Mouse (Mus musculus) lung, embryonic 15.5 days (tissue): ENCODE data around the gene Psmd5. TPM values are rescaled to one million over a fixed set of nuclear protein-coding genes. Genes with fewer than 3 reads are reported as not detected.

Experiments
- ATAC-seq: fragments of 200-750 bp; cut with Nextera tagmentation; 2 replicates; pipeline ENCODE4 v1.8.0; 2017; ENCODE audit warnings: moderate number of reproducible peaks, borderline replicate concordance; ENCODE audit not compliant: low FRiP score, low TSS enrichment; ENCODE audit errors: extremely low read depth
- H3K27ac ChIP-seq: fragments of 300-500 bp; sonication (generic); 2 replicates; pipeline ENCODE4 v1.5.1; 2015; ENCODE audit warnings: moderate library complexity, mild to moderate bottlenecking, inconsistent platforms
- H3K27me3 ChIP-seq: fragments of 300-500 bp; sonication (generic); 2 replicates; pipeline ENCODE4 v1.6.1; 2015; ENCODE audit warnings: inconsistent platforms
- H3K36me3 ChIP-seq: fragments of 300-500 bp; sonication (generic); 2 replicates; pipeline ENCODE4 v1.6.1; 2015; ENCODE audit warnings: inconsistent platforms
- H3K4me1 ChIP-seq: fragments of 300-500 bp; sonication (generic); 2 replicates; pipeline ENCODE4 v1.6.1; 2015; ENCODE audit warnings: inconsistent platforms
- H3K4me2 ChIP-seq: fragments of 300-500 bp; sonication (generic); 2 replicates; pipeline ENCODE4 v1.6.1; 2015; ENCODE audit warnings: inconsistent platforms, mild to moderate bottlenecking, moderate library complexity
- H3K4me3 ChIP-seq: fragments of 300-500 bp; sonication (generic); 2 replicates; pipeline ENCODE4 v1.5.1; 2015; ENCODE audit warnings: mild to moderate bottlenecking, inconsistent platforms
- H3K9ac ChIP-seq: fragments of 300-500 bp; sonication (generic); 2 replicates; pipeline ENCODE4 v1.6.1; 2015; ENCODE audit warnings: inconsistent platforms
- H3K9me3 ChIP-seq: fragments of 300-500 bp; sonication (generic); 2 replicates; pipeline ENCODE4 v1.6.1; 2016; ENCODE audit warnings: inconsistent platforms
- WGBS: fragments of 180-500 bp; shearing (Covaris S2); methylation state at CpG from one replicate; pipeline ENCODE4 v1.1.7; 2015; 5-methylcytosine and 5-hydroxymethylcytosine counted together
- polyA plus RNA-seq: library from polyadenylated mRNA; unstranded; fragments of >200 nt; fragmentation: Nextera tagmentation; extraction: Ambion mirVana; gene quantifications from 2 replicates; pipeline ENCODE4 v1.2.1, GENCODE M21; 2015

The Psmd5 gene
- polyA plus RNA-seq, 1 experiment from 2014 or later = 110 TPM

DNA sequence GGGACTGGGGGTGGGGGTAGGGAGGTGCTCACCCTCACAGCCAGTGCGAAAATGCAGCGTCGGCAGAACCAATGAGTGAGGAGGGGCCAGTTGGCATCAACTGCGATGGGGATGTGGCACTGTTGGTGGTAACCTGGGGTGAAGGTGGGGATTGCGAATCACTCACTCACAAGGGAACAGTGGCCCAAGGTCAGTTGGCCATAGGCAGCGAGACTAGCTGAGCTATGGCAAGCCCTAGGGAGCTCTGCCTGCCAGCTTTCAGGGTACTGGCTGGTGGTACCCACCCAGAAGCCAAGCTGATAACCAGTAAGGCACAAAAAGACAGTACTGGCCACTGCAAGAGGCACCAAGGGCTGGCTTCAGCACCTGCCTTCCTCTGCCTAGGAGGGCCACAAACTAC, 31.7 kb upstream of the Psmd5 start:
- ATAC-seq = no peak
- no peaks in the 10 kb centered on the region for H3K9me3 ChIP-seq
- no peak overlapping the region for H3K4me3 ChIP-seq
- 52% methylated on average over 6 of the region's 6 CpGs for WGBS
- no peak overlapping the region for H3K9ac ChIP-seq
- no peak overlapping the region for H3K4me2 ChIP-seq
- peaks cover 21% of the 10 kb centered on the region for H3K4me1 ChIP-seq
- H3K27me3 ChIP-seq = no peaks in the 10 kb centered on the region
- H3K27ac ChIP-seq = no peak overlapping the region
- no peaks in the 10 kb centered on the region; the same call in 1 of the 2 replicates for H3K36me3 ChIP-seq

DNA sequence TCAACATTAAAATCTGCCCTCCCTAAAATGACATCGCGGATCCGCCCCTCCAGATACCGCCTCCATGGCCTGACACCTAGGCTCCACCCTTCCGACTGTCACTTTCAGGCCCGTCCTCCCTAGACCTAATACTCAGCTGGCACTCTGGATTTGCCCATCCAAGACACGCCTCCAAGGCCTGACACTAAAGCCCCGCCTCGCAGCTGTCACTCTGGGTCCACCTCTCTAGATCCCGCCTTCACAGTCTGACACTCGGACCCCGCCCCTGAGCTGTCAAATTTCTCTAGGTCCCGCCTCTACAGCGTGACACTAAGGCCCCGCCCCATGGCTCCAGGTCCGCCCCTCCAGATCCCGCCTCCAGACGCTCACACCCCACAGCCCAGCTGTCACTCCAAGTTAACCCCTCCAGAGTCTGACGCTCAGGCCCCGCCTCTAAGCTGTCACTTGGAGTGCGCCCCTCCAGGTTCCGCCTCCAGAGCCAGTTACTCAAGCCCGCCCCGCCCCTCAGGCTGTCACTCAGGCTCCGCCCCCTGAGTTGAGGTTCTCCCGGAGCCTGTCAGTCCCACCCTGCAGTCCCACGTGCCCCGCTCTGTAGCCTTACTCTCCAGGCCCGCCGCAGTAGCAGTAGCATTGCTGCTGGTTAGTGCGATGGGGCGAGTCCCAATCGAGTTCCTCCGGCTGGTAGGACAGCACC, 30.2 kb upstream of the Psmd5 start:
- no peaks in the 10 kb centered on the region for H3K27me3 ChIP-seq
- H3K9ac ChIP-seq = no peak overlapping the region
- peaks cover 21% of the 10 kb centered on the region for H3K4me1 ChIP-seq
- H3K27ac ChIP-seq = peak overlapping the region; percentile 54
- no peaks in the 10 kb centered on the region; the same call in 1 of the 2 replicates for H3K36me3 ChIP-seq
- no peaks in the 10 kb centered on the region for H3K9me3 ChIP-seq
- WGBS = under 1% methylated on average over 34 of the region's 34 CpGs
- peak overlapping the region; percentile 57 for H3K4me2 ChIP-seq
- peak; percentile 95 for ATAC-seq
- peak overlapping the region; percentile 20 for H3K4me3 ChIP-seq

DNA sequence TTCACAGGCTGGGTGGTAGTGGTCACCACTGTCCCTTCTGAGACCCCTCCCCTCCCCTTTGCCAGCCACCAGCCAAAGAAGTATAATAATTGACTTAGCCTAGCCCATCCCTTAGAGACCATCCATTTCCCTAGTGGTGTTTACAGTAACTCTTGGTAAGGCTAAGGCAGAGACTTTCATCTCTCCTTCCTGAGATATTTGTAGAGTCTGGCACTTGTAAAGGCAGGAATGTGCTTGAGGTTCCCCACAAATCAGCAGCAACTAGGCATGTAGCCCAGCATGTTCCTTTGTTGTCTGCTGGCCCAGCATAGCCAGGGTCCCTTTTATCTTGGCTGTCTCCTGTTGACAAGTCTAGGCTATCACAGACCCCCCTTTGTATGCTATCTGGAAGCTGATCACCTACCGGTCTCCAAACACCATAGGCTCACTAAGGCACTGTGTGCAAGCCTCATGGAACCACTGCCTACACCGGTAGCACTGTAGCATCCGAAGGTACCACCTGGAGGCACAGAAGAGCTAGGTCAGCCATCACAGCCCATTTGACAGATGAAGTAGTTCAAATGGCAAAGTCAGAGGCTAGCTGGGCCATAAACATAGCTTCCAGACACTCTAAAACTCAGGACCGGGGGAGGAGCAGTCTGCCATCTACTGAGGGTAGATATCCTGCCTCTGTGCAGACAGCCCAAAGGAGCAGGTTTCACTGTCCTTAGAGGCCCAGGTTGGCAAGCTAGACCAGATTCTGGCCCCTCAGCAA, 29.1 kb upstream of the Psmd5 start:
- no peak overlapping the region for H3K9ac ChIP-seq

DNA sequence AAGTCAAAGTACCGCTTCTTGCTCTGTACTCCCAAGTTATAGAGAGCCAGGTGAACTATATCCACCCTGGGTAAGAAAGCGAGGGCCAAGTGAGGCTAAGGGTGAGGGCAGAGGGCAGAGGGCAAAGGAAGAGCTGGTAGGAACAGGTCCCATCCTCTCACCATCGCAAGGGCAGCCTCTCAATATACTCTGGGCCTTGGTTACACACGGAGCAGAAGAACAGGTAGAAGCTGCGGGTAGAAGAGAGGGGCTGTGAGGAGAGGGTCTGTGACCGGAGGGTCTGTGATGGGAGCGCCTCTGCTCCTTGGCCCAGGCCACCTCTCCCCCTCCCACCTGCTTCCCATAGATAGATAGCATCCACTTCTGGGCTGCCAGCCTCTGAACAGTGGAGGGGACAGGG, 28.4 kb upstream of the Psmd5 start:
- peaks cover 21% of the 10 kb centered on the region for H3K4me1 ChIP-seq
- no peaks in the 10 kb centered on the region for H3K9me3 ChIP-seq
- H3K27me3 ChIP-seq = no peaks in the 10 kb centered on the region
- H3K4me2 ChIP-seq = no peak overlapping the region
- no peak overlapping the region for H3K4me3 ChIP-seq
- 86% methylated on average over 7 of the region's 7 CpGs for WGBS
- ATAC-seq = no peak
- H3K27ac ChIP-seq = peak overlapping the region; percentile 56
- no peak overlapping the region for H3K9ac ChIP-seq
- no peaks in the 10 kb centered on the region for H3K36me3 ChIP-seq

More for the DNA sequence above, 29.1 kb upstream of the Psmd5 start:
- Histone ChIP-seq H3K27ac (peak overlapping the region; percentile 56), H3K4me2 (no peak overlapping the region), H3K4me1 (peaks cover 21% of the 10 kb centered on the region), H3K36me3 (no peaks in the 10 kb centered on the region), H3K27me3 (no peaks in the 10 kb centered on the region), H3K9me3 (no peaks in the 10 kb centered on the region), H3K4me3 (no peak overlapping the region)
- no peak for ATAC-seq
- WGBS = 53% methylated on average over 4 of the region's 4 CpGs

DNA sequence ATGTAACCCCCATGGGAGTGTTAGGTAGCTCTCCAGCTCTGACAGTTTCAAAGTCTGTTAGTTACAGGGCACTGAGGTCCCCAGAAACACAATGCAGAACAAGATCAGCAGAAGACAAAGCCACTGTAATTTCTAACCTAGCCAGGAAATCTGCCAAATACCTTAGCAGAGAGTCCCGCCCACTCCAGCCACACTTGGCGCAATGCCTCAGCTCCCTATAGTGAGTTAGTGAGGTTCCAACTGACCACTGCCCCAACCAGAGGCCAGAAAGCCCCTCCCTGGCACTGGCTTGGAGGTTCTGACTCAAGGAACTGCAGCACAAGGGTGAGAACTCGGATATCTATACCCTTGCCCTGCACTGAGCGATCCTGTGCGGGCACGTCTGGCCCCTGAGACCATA, 28.0 kb upstream of the Psmd5 start:
- peaks cover 21% of the 10 kb centered on the region for H3K4me1 ChIP-seq
- 78% methylated on average over 6 of the region's 6 CpGs for WGBS
- H3K27me3 ChIP-seq = no peaks in the 10 kb centered on the region
- H3K4me2 ChIP-seq = no peak overlapping the region
- ATAC-seq = no peak
- H3K4me3 ChIP-seq = no peak overlapping the region
- no peaks in the 10 kb centered on the region for H3K9me3 ChIP-seq
- H3K36me3 ChIP-seq = no peaks in the 10 kb centered on the region
- peak overlapping the region; percentile 56 for H3K27ac ChIP-seq
- no peak overlapping the region for H3K9ac ChIP-seq

DNA sequence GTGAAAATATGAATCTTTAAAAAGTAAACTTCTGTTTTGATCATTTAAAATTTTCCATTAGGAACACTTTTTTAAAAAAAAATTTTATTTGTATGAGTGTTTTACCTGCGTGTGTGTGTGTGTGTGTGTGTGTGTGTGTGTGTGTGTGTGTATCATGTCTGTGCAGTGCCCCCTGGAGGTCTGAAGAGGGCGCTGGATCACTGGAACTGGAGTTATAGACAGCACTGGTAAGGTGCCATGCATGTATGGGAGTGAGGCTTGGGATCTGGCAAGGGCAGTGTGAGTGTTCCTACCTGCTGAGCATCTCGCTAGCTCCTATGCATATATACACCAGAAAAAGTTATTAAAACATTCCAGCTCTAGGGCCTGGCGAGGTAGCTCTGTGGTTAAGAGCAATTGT, 27.0 kb upstream of the Psmd5 start:
- H3K9ac ChIP-seq = no peak overlapping the region
- no peak overlapping the region for H3K4me3 ChIP-seq
- no peaks in the 10 kb centered on the region for H3K36me3 ChIP-seq
- no peaks in the 10 kb centered on the region for H3K27me3 ChIP-seq
- H3K4me1 ChIP-seq = peaks cover 21% of the 10 kb centered on the region
- 80% methylated on average over 4 of the region's 4 CpGs for WGBS
- H3K4me2 ChIP-seq = no peak overlapping the region
- no peak overlapping the region for H3K27ac ChIP-seq
- H3K9me3 ChIP-seq = no peaks in the 10 kb centered on the region
- no peak for ATAC-seq

DNA sequence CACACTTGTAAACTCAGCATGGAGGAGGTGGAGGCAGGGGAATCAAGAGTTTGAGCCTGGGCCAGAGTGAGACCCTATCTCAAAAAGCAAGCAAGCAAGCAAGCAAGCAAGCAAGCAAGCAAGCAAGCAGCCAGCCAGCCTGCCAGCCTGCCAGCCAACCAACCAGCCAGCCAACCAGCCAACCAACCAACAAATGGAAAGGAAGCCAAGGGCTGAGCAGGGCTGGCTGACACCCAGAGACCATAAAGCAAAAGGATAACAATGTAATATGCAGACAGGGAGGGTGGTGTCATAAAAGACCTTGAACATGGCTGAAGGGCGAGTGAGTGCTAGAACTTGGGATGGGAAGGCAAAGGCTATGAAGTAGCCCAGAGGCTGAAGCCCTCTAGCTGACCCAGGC, 25.6 kb upstream of the Psmd5 start:
- H3K9me3 ChIP-seq = no peaks in the 10 kb centered on the region
- no peak overlapping the region for H3K4me2 ChIP-seq
- no peak overlapping the region for H3K9ac ChIP-seq
- peaks cover 21% of the 10 kb centered on the region for H3K4me1 ChIP-seq
- WGBS = 76% methylated on average over 1 of the region's 1 CpGs
- no peak overlapping the region for H3K27ac ChIP-seq
- H3K27me3 ChIP-seq = no peaks in the 10 kb centered on the region
- no peak for ATAC-seq
- H3K4me3 ChIP-seq = no peak overlapping the region
- H3K36me3 ChIP-seq = no peaks in the 10 kb centered on the region

DNA sequence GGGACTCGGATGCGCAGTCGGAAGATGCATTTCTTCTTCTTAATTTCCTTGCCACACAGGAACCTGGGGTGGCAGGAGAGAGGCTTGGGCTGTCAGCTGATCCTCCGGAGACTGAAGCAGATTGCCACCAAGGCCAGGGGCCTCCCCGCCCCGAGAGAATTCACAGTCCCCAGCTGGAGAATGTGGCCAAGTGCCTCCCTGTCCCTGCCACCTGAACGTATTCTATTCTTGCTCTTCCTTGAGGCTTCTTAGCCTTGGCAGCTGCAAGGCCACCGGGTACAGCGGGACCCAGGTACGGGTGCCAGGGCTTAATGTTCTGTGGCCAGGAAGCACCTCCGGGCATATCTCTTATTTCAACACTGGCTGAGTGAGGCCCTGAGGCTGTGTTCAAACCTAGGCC, 24.9 kb upstream of the Psmd5 start:
- 80% methylated on average over 11 of the region's 11 CpGs for WGBS
- H3K9ac ChIP-seq = no peak overlapping the region
- H3K9me3 ChIP-seq = no peaks in the 10 kb centered on the region
- peaks cover 21% of the 10 kb centered on the region for H3K4me1 ChIP-seq
- ATAC-seq = no peak
- no peaks in the 10 kb centered on the region for H3K36me3 ChIP-seq
- H3K4me3 ChIP-seq = no peak overlapping the region
- H3K4me2 ChIP-seq = no peak overlapping the region
- no peaks in the 10 kb centered on the region for H3K27me3 ChIP-seq
- H3K27ac ChIP-seq = no peak overlapping the region

DNA sequence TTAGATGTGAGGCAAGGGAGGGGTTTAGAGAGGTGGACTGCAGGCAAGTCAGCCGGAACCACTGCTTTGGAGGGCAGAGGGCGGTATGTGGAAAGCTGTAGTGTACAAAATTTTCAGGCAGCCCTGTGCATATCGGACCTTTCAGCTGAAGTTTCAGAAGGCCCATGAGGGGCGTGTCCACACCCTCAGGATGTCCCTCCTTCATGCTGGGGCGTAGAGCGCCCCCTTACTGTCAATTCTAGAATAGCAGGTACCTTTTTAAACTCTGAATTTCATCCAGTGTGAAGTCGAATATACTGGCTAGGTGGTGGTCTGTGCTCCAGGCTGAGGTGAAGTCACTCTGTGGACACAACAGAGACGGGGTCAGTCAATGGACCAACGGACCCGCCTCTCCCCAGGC, 23.1 kb upstream of the Psmd5 start:
- no peak overlapping the region for H3K4me2 ChIP-seq
- H3K9ac ChIP-seq = no peak overlapping the region
- 18% methylated on average over 10 of the region's 10 CpGs for WGBS
- H3K9me3 ChIP-seq = no peaks in the 10 kb centered on the region
- H3K27ac ChIP-seq = no peak overlapping the region
- H3K4me3 ChIP-seq = no peak overlapping the region
- no peak for ATAC-seq
- peaks cover 4% of the 10 kb centered on the region for H3K4me1 ChIP-seq
- no peaks in the 10 kb centered on the region for H3K27me3 ChIP-seq
- H3K36me3 ChIP-seq = no peaks in the 10 kb centered on the region

DNA sequence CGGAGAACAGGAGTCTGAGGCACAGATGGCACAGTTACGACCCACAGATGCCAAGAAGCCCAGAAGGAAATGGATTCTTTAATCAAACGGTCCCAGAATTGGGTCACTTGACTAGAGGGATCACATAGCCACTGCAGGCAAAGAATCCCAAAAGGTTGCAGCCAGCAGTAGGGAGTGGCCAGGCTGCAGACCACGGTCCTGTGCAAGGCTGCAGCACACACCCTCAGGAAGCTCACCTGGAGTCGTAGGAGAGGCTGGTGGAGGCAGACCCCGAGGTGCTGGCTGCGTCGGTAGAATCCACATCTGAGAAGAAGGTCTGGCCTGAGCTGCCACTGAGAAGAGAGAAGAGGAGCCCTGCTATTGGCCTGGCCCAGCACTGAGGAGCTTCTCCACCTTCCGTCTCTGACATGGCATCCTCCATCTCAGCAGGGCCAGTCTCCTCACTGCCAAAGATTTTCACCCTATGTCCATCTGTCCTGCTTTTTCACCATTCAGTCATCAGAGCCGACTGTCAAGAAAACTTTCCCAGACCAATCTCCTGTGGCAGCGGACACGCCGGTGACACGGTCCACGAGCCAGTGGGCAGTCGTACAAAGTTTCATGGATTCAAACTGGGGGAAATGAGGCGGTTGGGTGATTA, 22.2 kb upstream of the Psmd5 start:
- Histone ChIP-seq H3K27ac (no peak overlapping the region), H3K36me3 (no peaks in the 10 kb centered on the region), H3K4me2 (no peak overlapping the region), H3K9me3 (no peaks in the 10 kb centered on the region), H3K27me3 (no peaks in the 10 kb centered on the region), H3K4me3 (no peak overlapping the region), H3K4me1 (no peaks in the 10 kb centered on the region), H3K9ac (no peak overlapping the region)
- 82% methylated on average over 17 of the region's 17 CpGs for WGBS
- no peak for ATAC-seq

DNA sequence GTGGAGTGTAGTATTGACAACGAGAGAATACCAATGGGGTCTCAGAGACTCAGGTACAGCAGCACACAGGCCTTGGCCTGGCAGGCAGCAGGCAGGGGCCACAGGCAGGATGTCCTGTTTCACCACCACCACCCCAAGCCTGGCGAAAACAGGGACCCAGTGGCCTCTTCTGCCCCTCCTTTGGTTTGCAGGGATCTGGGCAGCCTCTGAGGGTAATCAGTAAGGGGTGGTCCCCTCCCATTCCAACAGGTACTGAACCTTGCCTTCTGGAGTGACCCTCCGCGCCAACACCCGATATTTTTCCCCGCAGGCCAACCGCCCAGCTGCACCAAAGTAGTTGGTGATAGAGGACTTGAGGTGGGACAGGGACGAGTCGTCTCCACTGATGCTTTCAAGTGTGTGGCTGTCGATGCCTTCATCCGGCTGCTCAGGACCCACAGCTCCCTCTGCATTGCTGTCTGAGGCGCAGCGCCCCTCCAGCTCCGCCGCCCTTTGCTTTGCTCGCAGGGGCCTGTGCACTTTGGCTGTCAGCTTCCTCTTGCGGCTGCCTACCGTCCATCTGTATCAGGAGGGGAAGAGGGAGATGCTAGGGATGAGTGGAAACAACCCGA, 20.8 kb upstream of the Psmd5 start:
- no peak overlapping the region for H3K4me3 ChIP-seq
- H3K9ac ChIP-seq = no peak overlapping the region
- H3K4me1 ChIP-seq = no peaks in the 10 kb centered on the region
- H3K36me3 ChIP-seq = no peaks in the 10 kb centered on the region
- H3K4me2 ChIP-seq = no peak overlapping the region
- ATAC-seq = no peak
- no peak overlapping the region for H3K27ac ChIP-seq
- H3K9me3 ChIP-seq = no peaks in the 10 kb centered on the region
- 74% methylated on average over 19 of the region's 19 CpGs for whole genome bisulfite sequencing
- no peaks in the 10 kb centered on the region for H3K27me3 ChIP-seq

DNA sequence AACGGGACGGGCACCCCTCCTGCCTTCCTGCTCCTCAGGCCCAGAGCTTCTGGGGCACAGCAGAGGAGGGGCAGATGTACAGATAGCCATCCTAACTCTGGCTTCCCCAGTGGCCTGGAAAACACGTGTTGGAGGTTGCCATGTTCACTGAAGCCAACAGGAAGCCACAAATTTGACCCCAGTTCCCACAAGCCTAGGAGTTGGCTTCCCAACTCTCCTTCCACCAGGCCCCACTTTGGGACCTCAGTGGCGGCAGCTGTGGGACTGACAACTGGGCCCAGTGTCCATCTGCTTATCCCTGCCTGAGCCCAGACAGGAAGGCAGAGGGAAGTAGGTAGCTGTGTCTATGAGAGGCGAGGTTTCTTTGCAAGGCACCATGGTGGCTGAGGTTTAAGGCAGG, 19.2 kb upstream of the Psmd5 start:
- ATAC-seq = no peak
- H3K9ac ChIP-seq = no peak overlapping the region

More for the DNA sequence above, 19.2 kb upstream of the Psmd5 start:
- no peaks in the 10 kb centered on the region for H3K36me3 ChIP-seq
- H3K4me2 ChIP-seq = no peak overlapping the region
- no peaks in the 10 kb centered on the region for H3K27me3 ChIP-seq
- H3K4me1 ChIP-seq = no peaks in the 10 kb centered on the region
- no peak overlapping the region for H3K27ac ChIP-seq
- no peaks in the 10 kb centered on the region for H3K9me3 ChIP-seq
- H3K4me3 ChIP-seq = no peak overlapping the region
- 63% methylated on average over 5 of the region's 5 CpGs for WGBS
